Mouse (Mus musculus) thymus, adult 2 months (tissue): ENCODE measurements at regions not wholly inside any gene's neighbourhood (a gene's known extent, or its start where the extent isn't known, plus 50 kb on each side); places are given as distances from the start of the nearest gene placed in this dataset.

ENCODE experiments used
- DNase-seq: peaks from one replicate; pipeline ENCODE4 v3.0.0; 2021
- H3K27ac ChIP-seq: fragments of 200-500 bp; 2 replicates; pipeline ENCODE4 v1.5.1; 2012; ENCODE audit warnings: low read length, control low read depth; ENCODE audit not compliant: control insufficient read depth, insufficient read depth
- H3K27me3 ChIP-seq: fragments of 200-500 bp; 2 replicates; pipeline ENCODE4 v1.6.1; 2012; ENCODE audit warnings: mild to moderate bottlenecking, low read length, moderate library complexity, mixed read lengths; ENCODE audit not compliant: control insufficient read depth, insufficient read depth
- H3K36me3 ChIP-seq: fragments of 200-500 bp; 2 replicates; pipeline ENCODE4 v1.6.1; 2012; ENCODE audit warnings: mild to moderate bottlenecking, low read length, moderate library complexity; ENCODE audit not compliant: control insufficient read depth, insufficient read depth
- H3K4me1 ChIP-seq: fragments of 200-500 bp; replicated peaks from 2 replicates; pipeline ENCODE4 v1.6.1; 2012; ENCODE audit warnings: low read length; ENCODE audit not compliant: control insufficient read depth, insufficient read depth
- H3K4me3 ChIP-seq: fragments of 200-500 bp; 2 replicates; pipeline ENCODE4 v1.5.1; 2012; ENCODE audit warnings: mild to moderate bottlenecking, low read length, control low read depth, moderate library complexity; ENCODE audit not compliant: control insufficient read depth, insufficient read depth
- CTCF ChIP-seq: fragments of 200-500 bp; IDR thresholded peaks from 2 replicates; pipeline ENCODE4 v1.5.1; 2012; ENCODE audit warnings: mild to moderate bottlenecking, control low read depth, low read length, moderate library complexity, borderline replicate concordance; ENCODE audit not compliant: control insufficient read depth, poor library complexity, insufficient read depth; ENCODE audit errors: extremely low read depth
- POLR2A ChIP-seq: fragments of 200-500 bp; IDR thresholded peaks from 2 replicates; pipeline ENCODE4 v1.6.1; 2012; ENCODE audit warnings: mild to moderate bottlenecking, low read length, control low read depth, moderate library complexity; ENCODE audit not compliant: control insufficient read depth, poor library complexity, insufficient read depth; ENCODE audit errors: extremely low read depth
- WGBS: fragments of 180-500 bp; shearing (Covaris S2); methylation state at CpG from one replicate; pipeline ENCODE4 v1.1.7; 2018; 5-methylcytosine and 5-hydroxymethylcytosine counted together

DNA sequence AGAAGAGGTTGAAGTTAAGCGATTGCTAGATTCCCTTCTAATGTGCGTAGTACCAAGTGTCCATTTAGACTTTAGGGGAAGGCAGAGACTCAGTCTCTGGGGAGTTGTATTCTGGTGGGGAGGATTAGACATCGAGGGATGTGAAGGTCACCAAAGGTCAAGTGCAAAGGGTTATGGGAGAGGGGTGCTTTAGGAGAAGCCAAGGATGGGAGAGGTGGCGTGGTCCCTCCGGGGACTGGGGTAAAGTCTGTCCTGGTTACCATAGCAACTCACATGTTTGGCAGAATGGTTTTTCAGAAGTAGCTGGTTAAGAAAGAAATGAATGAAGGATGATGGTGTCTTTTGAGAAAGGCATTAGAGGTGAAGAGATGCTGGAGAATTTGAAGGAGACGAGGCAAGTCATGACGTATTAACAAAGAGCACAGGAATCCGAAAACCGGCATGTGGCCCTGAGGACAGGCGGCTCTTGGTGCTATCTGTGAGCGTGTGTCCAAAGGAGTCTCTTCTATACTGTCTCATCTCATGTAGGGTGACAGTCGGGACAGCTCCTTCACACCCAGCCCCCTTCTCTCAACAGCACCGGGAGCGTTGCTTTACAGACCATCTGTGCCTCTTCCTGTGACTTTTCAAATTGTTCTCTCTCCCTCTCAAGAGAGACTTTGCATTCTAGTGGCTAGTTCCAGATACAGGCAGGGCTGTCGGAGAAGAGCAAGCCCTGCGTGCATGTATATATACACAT lies 125.6 kb upstream of the Aldh1b1 start:
- TF ChIP-seq POLR2A (no peak), CTCF (no peak)
- H3K27me3 ChIP-seq, result no peaks in the 10 kb centered on the region
- H3K36me3 ChIP-seq, result no peaks in the 10 kb centered on the region
- H3K27ac ChIP-seq, result no peak overlapping the region
- WGBS, result 58% methylated on average over 16 of the region's 16 CpGs
- peaks cover 23% of the 10 kb centered on the region for H3K4me1 ChIP-seq
- DNase-seq, result no peak
- no peak overlapping the region for H3K4me3 ChIP-seq

DNA sequence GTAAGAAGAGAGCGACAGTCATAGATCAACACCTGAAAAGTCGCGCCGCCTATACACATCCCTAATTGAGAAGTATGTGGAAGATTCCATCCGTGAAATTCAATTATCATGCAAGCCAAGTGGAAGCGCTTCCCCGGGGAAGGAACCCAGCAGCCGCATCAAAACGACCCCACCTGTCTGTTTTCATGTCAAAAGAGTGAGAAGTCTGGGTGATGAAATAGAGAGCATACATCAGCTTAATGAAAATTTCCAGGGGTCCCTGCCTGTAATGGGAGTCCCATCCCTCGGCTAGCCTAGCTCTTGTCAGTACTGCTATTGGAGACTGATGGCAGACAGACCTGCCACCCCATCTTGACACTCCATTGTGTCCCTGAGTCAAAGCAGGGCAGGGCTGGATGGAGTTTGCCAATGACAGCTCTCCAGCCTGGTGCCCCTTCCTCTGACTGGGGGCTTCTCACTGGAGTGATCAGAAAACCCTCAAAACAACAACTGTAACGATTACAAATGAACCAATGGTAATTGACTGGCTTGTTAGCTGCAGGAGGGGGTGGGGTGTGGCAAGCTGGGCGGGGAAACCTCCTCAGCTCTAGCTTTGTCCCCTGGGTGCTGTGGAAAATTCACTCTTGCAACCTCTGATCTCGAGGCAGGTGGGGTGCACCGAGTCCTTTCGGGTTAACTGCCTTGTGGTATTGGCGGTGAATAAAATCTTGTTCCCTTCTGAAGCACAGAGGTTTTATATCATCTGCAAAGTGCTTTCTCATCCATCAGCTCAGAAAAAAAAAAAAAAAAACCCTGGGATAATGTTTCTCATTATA lies 126.4 kb upstream of the Aldh1b1 start:
- DNase-seq, result peak; percentile 19
- Histone ChIP-seq H3K4me1 (peaks cover 23% of the 10 kb centered on the region), H3K36me3 (no peaks in the 10 kb centered on the region), H3K27ac (no peak overlapping the region), H3K4me3 (no peak overlapping the region), H3K27me3 (no peaks in the 10 kb centered on the region)
- WGBS, result 50% methylated on average over 16 of the region's 16 CpGs
- TF ChIP-seq CTCF, result no peak
- no peak for TF ChIP-seq POLR2A

DNA sequence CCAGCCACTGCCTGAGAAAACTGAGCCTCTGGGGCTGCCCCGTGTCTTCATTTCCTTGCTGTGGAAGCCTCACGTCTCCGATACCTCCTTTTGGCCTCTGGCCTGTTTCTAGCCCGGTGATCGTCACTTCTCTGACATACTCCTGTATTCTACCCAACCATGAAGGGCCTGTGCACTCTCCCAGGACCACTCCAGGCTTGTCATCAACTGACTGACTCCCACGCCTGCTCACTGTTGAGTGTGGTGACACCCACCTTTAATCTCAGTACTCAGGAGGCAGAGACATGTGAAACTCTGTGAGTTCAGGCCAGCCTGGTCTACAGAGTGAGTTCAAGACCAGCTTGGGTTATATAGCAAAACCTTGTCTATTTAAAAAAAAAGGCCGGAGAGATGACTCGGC lies 132.1 kb upstream of the Shb start:
- Histone ChIP-seq H3K4me3 (no peak overlapping the region), H3K4me1 (no peaks in the 10 kb centered on the region), H3K36me3 (no peaks in the 10 kb centered on the region), H3K27ac (no peak overlapping the region), H3K27me3 (no peaks in the 10 kb centered on the region)
- TF ChIP-seq CTCF, result no peak
- no peak for TF ChIP-seq POLR2A
- DNase-seq, result no peak
- 92% methylated on average over 8 of the region's 8 CpGs for WGBS

DNA sequence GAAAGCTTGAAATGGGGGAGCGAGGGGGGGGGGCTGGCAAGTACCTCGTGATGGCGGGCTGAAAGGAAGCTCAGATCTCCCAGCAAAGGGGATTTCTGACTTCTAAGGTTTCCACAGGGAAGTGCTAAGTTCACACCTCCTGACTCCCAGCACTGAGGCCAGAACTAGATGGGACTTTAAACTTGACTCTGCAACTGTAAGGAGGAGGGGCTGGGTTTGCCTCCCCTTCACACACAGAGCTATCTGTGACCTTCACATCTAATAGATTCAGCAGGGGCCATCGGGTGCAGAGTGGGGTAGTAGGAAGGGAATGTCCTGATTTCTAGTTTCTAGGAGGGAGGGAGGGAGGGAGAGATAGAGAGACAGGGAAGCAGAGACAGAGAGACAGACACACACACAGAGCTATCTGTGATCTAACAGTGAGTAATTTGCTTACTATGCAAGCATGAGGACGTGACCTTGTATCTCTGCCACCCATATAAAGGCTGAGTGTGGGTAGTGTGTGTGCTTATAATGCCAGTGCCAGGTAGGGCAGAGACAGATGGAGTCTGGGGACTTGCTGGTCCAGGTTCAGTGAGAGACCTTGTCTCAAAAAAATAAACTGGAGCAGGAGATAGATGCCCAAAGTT lies 125.2 kb upstream of the Shb start:
- Histone ChIP-seq H3K27me3 (no peaks in the 10 kb centered on the region), H3K4me1 (peaks cover 10% of the 10 kb centered on the region), H3K4me3 (no peak overlapping the region), H3K27ac (no peak overlapping the region), H3K36me3 (no peaks in the 10 kb centered on the region)
- no peak for DNase-seq
- 73% methylated on average over 5 of the region's 5 CpGs for WGBS
- TF ChIP-seq CTCF (no peak), POLR2A (no peak)

DNA sequence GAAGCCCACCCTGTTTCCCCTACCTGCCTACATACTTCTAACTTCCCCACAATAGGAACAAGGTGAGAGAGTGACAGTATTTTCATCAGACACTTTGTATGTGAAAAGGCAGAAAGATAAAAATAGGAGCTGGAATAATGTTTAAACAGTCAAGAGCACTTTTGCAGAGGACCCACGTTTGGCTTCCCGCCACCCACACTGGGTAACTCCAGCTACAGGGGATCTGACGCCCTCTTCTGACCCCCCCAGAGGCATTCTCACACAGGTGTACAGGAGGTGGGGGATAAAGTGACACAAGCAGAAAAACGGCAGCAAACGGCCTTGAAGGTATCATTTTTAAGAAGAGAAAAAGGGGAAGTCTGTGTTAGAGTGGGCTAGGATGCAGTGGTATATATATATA lies 123.5 kb upstream of the Shb start:
- H3K4me3 ChIP-seq, result no peak overlapping the region
- TF ChIP-seq CTCF, result no peak
- no peak for TF ChIP-seq POLR2A
- no peak overlapping the region for H3K27ac ChIP-seq
- H3K4me1 ChIP-seq, result peaks cover 10% of the 10 kb centered on the region
- H3K27me3 ChIP-seq, result no peaks in the 10 kb centered on the region
- WGBS, result 26% methylated on average over 5 of the region's 5 CpGs
- no peak for DNase-seq
- no peaks in the 10 kb centered on the region for H3K36me3 ChIP-seq

- WGBS, result 74% methylated on average over 4 of the region's 4 CpGs
- no peaks in the 10 kb centered on the region for H3K36me3 ChIP-seq
Measured at GRCm38 (mm10) chr4:45654804-45655155, 122.5 kb upstream of the Shb start.

More at GRCm38 (mm10) chr4:45654804-45655155, 122.5 kb upstream of the Shb start:
- DNase-seq, result no peak
- Histone ChIP-seq H3K4me1 (peaks cover 10% of the 10 kb centered on the region), H3K27ac (no peak overlapping the region), H3K4me3 (no peak overlapping the region), H3K27me3 (no peaks in the 10 kb centered on the region)
- TF ChIP-seq CTCF (no peak), POLR2A (no peak)
